Mouse (Mus musculus) thymus, adult 2 months (tissue): ENCODE measurements around the gene Ahcyl2. TPM values are rescaled to one million over a fixed set of nuclear protein-coding genes. Genes with fewer than 3 reads are reported as not detected.

Source experiments
- DNase-seq: peaks from one replicate; pipeline ENCODE4 v3.0.0; 2021
- H3K27ac ChIP-seq: fragments of 200-500 bp; 2 replicates; pipeline ENCODE4 v1.5.1; 2012; ENCODE audit warnings: low read length, control low read depth; ENCODE audit not compliant: control insufficient read depth, insufficient read depth
- H3K27me3 ChIP-seq: fragments of 200-500 bp; 2 replicates; pipeline ENCODE4 v1.6.1; 2012; ENCODE audit warnings: mild to moderate bottlenecking, low read length, moderate library complexity, mixed read lengths; ENCODE audit not compliant: control insufficient read depth, insufficient read depth
- H3K36me3 ChIP-seq: fragments of 200-500 bp; 2 replicates; pipeline ENCODE4 v1.6.1; 2012; ENCODE audit warnings: mild to moderate bottlenecking, low read length, moderate library complexity; ENCODE audit not compliant: control insufficient read depth, insufficient read depth
- H3K4me1 ChIP-seq: fragments of 200-500 bp; replicated peaks from 2 replicates; pipeline ENCODE4 v1.6.1; 2012; ENCODE audit warnings: low read length; ENCODE audit not compliant: control insufficient read depth, insufficient read depth
- H3K4me3 ChIP-seq: fragments of 200-500 bp; 2 replicates; pipeline ENCODE4 v1.5.1; 2012; ENCODE audit warnings: mild to moderate bottlenecking, low read length, control low read depth, moderate library complexity; ENCODE audit not compliant: control insufficient read depth, insufficient read depth
- CTCF ChIP-seq: fragments of 200-500 bp; IDR thresholded peaks from 2 replicates; pipeline ENCODE4 v1.5.1; 2012; ENCODE audit warnings: mild to moderate bottlenecking, control low read depth, low read length, moderate library complexity, borderline replicate concordance; ENCODE audit not compliant: control insufficient read depth, poor library complexity, insufficient read depth; ENCODE audit errors: extremely low read depth
- POLR2A ChIP-seq: fragments of 200-500 bp; IDR thresholded peaks from 2 replicates; pipeline ENCODE4 v1.6.1; 2012; ENCODE audit warnings: mild to moderate bottlenecking, low read length, control low read depth, moderate library complexity; ENCODE audit not compliant: control insufficient read depth, poor library complexity, insufficient read depth; ENCODE audit errors: extremely low read depth
- WGBS: fragments of 180-500 bp; shearing (Covaris S2); methylation state at CpG from one replicate; pipeline ENCODE4 v1.1.7; 2018; 5-methylcytosine and 5-hydroxymethylcytosine counted together
- polyA plus RNA-seq: library from polyadenylated mRNA; depleted of rRNA; stranded (reverse); fragments of >200 nt; gene quantifications from 2 replicates; pipeline ENCODE4 v1.2.3, GENCODE M21; 2012

Ahcyl2 gene
- polyA plus RNA-seq, 1 experiment = 44.1 TPM

DNA sequence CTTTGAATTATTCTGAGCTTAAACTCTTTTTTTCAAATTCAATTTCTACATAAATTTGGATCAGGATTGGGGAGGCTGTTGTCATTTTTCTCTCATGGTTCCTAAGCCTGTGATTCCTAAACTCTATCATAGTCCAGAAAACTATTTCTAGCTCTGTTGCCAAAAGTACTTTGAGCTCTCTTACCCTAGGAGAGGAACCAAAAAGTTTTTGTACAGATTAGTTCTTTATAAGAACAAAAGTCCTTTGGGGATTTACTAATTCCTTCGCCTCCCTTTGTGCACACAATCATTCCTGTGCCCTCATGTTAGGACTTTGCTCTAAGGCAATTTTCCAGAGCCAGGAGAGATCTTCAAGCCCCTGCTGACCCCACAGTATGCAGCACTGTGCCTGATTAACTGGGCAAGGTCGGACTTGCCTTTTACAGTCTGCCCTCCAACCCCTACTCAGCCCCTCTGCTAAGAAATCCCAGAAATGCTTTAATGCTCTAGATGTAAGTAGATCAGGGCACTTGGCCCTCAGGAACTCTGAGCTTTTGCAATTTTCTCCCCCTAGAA, 100.6 kb downstream of the Ahcyl2 start:
- Histone ChIP-seq H3K27me3 (no peaks in the 10 kb centered on the region), H3K4me1 (no peaks in the 10 kb centered on the region; the same call in 1 of the 2 replicates), H3K4me3 (no peak overlapping the region), H3K27ac (no peak overlapping the region), H3K36me3 (peaks cover 5% of the 10 kb centered on the region; the same call in 1 of the 2 replicates)
- DNase-seq = no peak
- TF ChIP-seq POLR2A (no peak), CTCF (no peak)
- WGBS = 97% methylated on average over 2 of the region's 2 CpGs

DNA sequence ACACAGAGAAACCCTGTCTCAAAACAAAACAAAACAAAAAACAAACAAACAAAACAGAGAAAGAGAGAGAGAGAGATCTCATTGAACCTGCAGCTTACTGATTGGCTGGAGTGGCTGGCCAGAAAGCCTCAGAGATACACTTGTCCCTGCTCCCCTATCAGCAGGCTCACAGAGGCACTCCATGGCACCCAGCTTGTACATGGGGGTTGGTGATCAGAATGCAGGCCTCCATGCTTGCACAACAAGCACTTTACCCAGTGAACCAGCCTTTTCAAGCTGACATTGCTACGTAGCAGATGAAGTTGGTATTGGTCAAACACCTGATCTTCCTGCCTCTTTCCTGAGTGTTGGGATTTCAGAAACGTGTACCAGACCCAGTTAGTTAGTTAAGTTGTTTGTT, 105.8 kb downstream of the Ahcyl2 start:
- DNase-seq = no peak
- no peak overlapping the region for H3K27ac ChIP-seq
- H3K4me1 ChIP-seq = no peaks in the 10 kb centered on the region; the same call in 1 of the 2 replicates
- no peak overlapping the region for H3K4me3 ChIP-seq
- H3K36me3 ChIP-seq = peaks cover 6% of the 10 kb centered on the region; the same call in 1 of the 2 replicates
- no peaks in the 10 kb centered on the region for H3K27me3 ChIP-seq
- no peak for TF ChIP-seq CTCF
- WGBS = 88% methylated on average over 2 of the region's 2 CpGs

DNA sequence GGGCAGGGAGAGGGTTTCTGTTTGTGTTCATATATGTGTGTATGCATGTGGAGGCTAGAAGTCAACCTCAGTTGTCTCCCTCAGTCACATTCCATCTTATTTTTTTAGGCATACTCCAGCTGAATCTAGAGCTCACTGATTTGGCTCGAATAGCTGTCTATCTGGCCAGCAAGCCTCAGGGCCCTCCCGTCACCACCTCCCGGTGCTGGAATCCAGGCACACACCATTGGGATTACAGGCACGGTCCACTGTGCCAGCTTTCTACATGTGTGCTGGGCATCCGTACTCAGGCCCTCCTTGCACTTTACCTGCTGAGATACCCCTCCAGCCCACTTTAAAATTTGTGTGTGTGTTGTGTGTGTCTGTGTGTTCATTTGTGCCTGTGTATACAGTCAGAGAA, 107.8 kb downstream of the Ahcyl2 start:
- no peaks in the 10 kb centered on the region for H3K27me3 ChIP-seq
- H3K4me3 ChIP-seq = no peak overlapping the region
- TF ChIP-seq POLR2A (no peak), CTCF (no peak)
- no peak for DNase-seq
- H3K36me3 ChIP-seq = peaks cover 9% of the 10 kb centered on the region; the same call in 1 of the 2 replicates
- 94% methylated on average over 5 of the region's 5 CpGs for WGBS
- no peaks in the 10 kb centered on the region; the same call in 1 of the 2 replicates for H3K4me1 ChIP-seq
- no peak overlapping the region for H3K27ac ChIP-seq

DNA sequence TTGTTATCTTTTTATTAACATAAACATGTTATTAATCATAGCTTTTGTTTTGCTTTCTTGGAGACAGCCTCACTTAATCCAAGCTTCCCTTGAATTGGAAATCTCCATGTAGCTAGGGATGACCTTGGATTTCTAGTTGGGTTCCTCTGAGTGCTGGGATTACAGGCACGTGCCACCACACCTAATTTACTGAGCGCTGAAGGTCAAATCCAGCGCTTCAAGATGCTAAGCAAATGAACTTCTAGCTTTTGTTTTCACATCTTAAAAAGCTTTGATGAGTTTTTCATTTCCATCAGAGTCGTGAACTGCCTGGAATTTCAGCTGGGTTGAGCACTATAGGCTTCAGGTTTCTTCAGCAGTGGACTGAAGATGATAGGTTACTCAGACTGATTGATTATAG, 109.0 kb downstream of the Ahcyl2 start:
- 0 out of 2 replicates have a peak, but pooled peaks cover 3% of the 10 kb centered on the region for H3K36me3 ChIP-seq
- no peak for TF ChIP-seq POLR2A
- no peak for TF ChIP-seq CTCF
- no peaks in the 10 kb centered on the region for H3K27me3 ChIP-seq
- no peak overlapping the region for H3K4me3 ChIP-seq
- no peak for DNase-seq
- no peaks in the 10 kb centered on the region for H3K4me1 ChIP-seq
- H3K27ac ChIP-seq = no peak overlapping the region
- WGBS = 94% methylated on average over 4 of the region's 4 CpGs

DNA sequence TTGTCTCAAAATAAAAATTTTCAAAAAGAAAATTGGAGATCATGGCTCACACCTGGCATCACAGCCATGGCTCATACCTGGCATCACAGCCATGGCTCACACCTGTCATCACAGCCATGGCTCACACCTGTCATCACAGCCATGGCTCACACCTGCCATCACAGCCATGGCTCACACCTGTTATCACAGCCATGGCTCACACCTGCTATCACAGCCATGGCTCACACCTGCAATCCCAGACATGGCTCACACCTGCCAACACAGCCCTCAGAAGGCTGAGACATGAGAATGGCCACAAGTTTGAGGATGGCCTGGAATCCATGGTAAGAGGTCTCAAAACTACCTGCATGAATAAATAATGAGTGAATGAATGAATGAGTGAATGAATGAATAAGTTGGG, 111.8 kb downstream of the Ahcyl2 start:
- no peak for TF ChIP-seq POLR2A
- TF ChIP-seq CTCF = no peak
- DNase-seq = no peak
- H3K27ac ChIP-seq = no peak overlapping the region
- H3K4me1 ChIP-seq = no peaks in the 10 kb centered on the region
- no peaks in the 10 kb centered on the region for H3K27me3 ChIP-seq
- 0 out of 2 replicates have a peak, but pooled peaks cover 3% of the 10 kb centered on the region for H3K36me3 ChIP-seq
- H3K4me3 ChIP-seq = no peak overlapping the region

DNA sequence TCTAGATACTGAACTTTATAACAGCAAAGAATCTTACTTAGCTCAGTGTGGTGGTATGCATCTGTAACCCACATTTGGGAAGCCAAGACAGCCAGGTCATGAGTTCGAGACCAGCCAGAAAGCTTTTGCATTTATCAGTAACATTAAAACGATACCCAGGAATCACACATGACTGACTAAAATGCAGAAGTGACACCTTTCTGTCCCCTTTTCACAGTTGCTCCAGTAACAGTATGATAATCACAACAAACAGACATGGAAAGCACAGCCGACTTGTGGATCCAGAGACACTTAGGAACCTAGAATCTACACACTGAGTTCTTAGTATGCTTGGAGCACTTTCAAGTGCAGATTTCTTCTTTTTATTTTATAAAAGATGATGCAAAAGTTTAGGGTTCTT, 113.0 kb downstream of the Ahcyl2 start:
- no peak for DNase-seq
- TF ChIP-seq POLR2A (no peak), CTCF (no peak)
- no peaks in the 10 kb centered on the region for H3K4me1 ChIP-seq
- H3K4me3 ChIP-seq = no peak overlapping the region
- WGBS = 91% methylated on average over 3 of the region's 3 CpGs
- 0 out of 2 replicates have a peak, but pooled peaks cover 3% of the 10 kb centered on the region for H3K36me3 ChIP-seq
- no peaks in the 10 kb centered on the region for H3K27me3 ChIP-seq
- H3K27ac ChIP-seq = no peak overlapping the region

DNA sequence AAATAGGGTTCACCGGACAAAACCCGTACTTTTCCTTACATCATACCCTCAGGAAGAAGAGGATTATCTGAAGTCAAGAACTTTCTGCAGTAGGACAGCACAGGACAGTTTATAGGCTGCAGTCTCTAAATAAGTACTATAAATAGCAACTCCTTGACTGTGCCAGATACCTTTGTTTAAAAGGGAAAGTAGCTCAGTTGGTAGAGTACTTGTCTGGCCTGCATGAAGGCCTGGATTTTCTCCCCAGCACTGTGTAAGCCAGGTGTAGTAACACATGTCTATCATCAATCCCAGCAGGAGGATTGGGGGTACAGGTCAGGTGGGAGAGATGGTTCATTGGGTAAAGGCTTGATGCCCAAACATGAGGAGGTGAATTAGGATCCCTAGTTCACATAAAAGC, 114.1 kb downstream of the Ahcyl2 start:
- WGBS = 95% methylated on average over 2 of the region's 2 CpGs
- Histone ChIP-seq H3K27me3 (no peaks in the 10 kb centered on the region), H3K4me3 (no peak overlapping the region), H3K4me1 (peaks cover 2% of the 10 kb centered on the region), H3K27ac (no peak overlapping the region), H3K36me3 (0 out of 2 replicates have a peak, but pooled peaks cover 3% of the 10 kb centered on the region)
- no peak for TF ChIP-seq CTCF
- TF ChIP-seq POLR2A = no peak
- no peak for DNase-seq
